Mouse (Mus musculus): ENCODE measurements at regions not wholly inside any gene's neighbourhood (a gene's known extent, or its start where the extent isn't known, plus 50 kb on each side); places are given as distances from the start of the nearest gene placed in this dataset.
A peak's percentile ranks its signal among the peaks of the same experiment; 100 is the strongest.

DNA sequence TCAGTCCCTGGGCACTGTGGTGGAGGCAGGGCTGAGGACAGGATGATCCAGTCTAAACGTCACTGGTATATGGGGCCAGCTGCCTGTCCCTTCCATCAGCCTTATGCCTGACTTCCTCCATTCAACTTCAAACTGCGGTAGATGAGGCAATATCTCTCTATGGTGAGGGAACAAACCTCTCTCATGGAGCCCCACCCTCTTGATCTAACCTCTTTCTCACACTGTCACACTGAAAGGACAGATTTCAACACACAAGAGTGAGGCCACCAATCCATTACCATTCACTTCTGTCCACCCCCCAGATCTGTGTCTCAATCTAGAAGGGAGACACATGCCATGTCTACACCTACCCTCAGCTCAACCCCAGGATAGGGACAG, 92.5 kb upstream of the Smad3 start:
- no peak for DNase-seq (ENCODE audit: low spot score in 2 of 2)

- DNase-seq (ENCODE audit: low spot score in 2 of 2): no peak
These were observed 91.9 kb upstream of the Smad3 start for GRCm38 (mm10) chr9:63849564-63850315.

GRCm38 (mm10) chr9:63843883-63844485, 86.2 kb upstream of the Smad3 start:
- DNase-seq (ENCODE audit: low spot score in 2 of 2): peak; percentile 47 to 53

GRCm38 (mm10) chr9:63843431-63843830, 85.6 kb upstream of the Smad3 start:
- DNase-seq (ENCODE audit: low spot score in 2 of 2): no peak

DNA sequence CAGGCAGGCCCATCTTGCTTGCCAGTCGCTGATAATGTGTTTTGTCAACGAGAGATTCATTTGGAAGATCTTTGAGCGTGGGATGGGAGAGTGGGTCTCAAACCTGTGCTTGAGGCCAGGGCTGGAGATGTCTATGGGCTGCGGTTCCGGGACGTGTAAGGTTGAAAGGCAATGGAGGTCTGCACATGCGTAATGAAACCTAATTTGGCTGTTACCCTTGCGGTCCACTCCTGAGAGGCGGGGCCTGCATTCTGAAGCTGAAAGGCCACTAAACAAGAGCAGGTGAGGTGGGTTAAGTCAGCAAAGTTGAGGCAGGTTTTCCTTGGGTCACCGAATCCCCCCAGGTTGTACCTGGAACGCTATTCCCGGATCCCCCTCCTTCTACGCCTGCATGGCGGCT, 83.3 kb upstream of the Smad3 start:
- DNase-seq (ENCODE audit: low spot score in 2 of 2): no peak

- peak in 1 of 2 experiments; percentile 78 for DNase-seq (ENCODE audit: low spot score in 2 of 2)
These were observed 81.4 kb upstream of the Smad3 start for GRCm38 (mm10) chr9:63838996-63839772.

- DNase-seq (ENCODE audit: low spot score in 2 of 2): no peak
These were observed 79.8 kb upstream of the Smad3 start for GRCm38 (mm10) chr9:63837552-63837951.

DNA sequence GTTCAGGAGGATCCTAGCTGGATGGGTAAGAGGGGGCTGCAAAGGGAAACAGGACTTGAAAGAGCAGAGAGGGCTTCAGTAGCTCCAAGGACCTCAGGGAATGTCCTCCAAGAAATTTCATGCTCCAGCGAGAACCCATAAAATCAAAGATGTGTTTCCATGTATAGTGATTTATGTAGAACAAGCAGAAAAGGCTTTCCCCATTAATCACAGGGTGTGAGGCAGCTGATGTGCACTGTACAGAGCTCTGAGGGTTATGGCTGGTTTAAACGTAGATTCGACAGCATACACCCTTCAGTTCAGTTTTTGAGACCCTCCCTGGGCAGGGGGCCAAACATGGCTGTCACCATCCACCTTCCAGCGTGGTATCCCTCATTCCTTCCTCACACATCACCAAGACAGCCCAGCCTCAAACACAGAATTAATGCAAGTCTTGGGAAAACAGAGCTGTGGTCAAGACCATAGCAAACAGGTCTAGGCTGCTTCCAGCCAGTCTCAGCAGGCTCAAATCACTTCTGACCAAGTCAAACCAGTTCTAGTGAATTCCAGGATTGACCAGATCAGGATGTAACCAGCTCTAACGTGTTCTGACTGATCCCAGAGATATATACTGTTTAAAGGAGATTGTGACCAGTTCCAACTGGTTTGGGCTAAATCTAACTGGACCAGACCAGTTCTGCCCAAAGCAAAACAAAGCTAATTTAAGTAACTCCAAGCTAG, 78.9 kb upstream of the Smad3 start:
- DNase-seq (ENCODE audit: low spot score in 2 of 2): no peak

GRCm38 (mm10) chr9:63836036-63836435, 78.2 kb upstream of the Smad3 start:
- no peak for DNase-seq (ENCODE audit: low spot score in 2 of 2)

GRCm38 (mm10) chr9:63834416-63834815, 76.6 kb upstream of the Smad3 start:
- no peak for DNase-seq (ENCODE audit: low spot score in 2 of 2)

GRCm38 (mm10) chr9:63818163-63818562, 60.4 kb upstream of the Smad3 start:
- DNase-seq (ENCODE audit: low spot score in 2 of 2): no peak

GRCm38 (mm10) chr9:63816540-63816939, 58.7 kb upstream of the Smad3 start:
- DNase-seq (ENCODE audit: low spot score in 2 of 2): no peak

DNA sequence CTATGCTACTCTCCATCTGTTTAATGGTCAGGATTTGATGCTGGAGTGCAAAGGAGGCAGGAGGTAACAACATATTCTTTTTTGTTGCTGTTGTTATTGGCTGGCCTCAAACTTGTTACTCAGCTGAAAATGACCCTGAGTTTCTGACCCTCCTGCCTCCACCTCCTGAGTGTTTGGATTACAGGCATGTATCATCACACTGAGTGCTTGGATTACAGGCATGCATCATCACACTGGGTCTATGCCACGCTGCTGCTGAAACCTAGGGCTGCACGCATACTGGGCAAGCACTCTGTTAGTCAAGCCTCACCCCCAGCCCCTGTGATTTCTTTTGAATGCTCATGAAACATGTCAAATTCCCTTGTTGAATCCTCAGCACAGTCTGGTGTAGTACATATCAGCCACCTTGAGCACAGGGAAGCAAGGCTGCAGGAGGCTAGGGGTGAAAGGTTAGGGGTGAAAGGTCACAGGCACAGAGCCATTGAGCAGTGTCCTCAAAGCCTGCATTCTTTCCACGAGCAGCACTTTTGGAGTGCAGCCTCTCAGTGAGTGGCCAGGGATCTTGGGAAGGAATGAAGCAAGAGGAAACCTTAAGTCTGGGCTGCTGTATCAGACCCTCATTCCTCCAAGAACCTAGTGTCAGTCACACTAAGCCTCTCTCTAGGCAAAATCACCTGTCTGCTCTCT, 52.2 kb upstream of the Smad3 start:
- DNase-seq (ENCODE audit: low spot score in 2 of 2): no peak

All from left cerebral cortex, adult 8-10 months (tissue).